Mouse (Mus musculus) heart, adult 18-20 months (tissue): ENCODE results near the gene Gm9972. TPM values are rescaled to one million over a fixed set of nuclear protein-coding genes. Genes with fewer than 3 reads are reported as not detected.

ENCODE experiments used
- DNase-seq, 2 experiments: peaks; one replicate each; pipeline ENCODE4 v3.0.0; 2021 to 2022; ENCODE audit warnings: mixed read lengths in 1 of 2
- long read RNA-seq, 2 experiments: library from polyadenylated mRNA; stranded (forward); transcript quantifications; one replicate each; pipeline ENCODE4 v2.0.0; 2021
- total RNA-seq, 2 experiments: library from RNA; stranded (reverse); gene quantifications; 2 replicates each; pipeline ENCODE4 v1.2.3; 2021

Gene Gm9972
- not detected for total RNA-seq
- long read RNA-seq, experiment 1, result 0 reads
- long read RNA-seq, experiment 2, result 0 reads

DNA sequence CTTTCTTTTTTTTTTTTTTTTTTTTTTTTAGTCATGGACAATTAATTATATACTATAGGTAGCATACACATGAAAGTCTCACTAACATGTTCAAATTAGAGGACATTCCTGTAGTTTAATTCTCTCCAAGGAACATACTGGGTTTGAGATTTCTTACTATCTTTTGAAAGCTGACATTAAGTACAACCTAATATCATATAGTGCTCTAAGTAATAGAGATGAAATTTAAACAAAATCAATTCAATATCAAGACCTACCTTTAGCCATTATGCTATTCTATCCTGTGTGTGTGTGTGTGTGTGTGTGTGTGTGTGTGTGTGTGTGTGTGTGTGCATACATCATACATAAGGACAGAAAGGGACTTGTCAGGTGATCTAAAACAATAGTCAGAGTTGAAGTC is at the start of gene Gm9972:
TSS of gene Gm9972 (plus strand) at position 301 of the 400 bp plus-strand sequence.
- DNase-seq, result no peak

- DNase-seq, result peak in 1 of 2 experiments; percentile 15
Observed at GRCm38 (mm10) chr11:42999188-42999587, 36.4 kb upstream of the Gm9972 start.

GRCm38 (mm10) chr11:43011941-43012340 is 23.6 kb upstream of the Gm9972 start:
- DNase-seq, result no peak

GRCm38 (mm10) chr11:43012980-43013379 is 22.6 kb upstream of the Gm9972 start:
- DNase-seq, result no peak

DNA sequence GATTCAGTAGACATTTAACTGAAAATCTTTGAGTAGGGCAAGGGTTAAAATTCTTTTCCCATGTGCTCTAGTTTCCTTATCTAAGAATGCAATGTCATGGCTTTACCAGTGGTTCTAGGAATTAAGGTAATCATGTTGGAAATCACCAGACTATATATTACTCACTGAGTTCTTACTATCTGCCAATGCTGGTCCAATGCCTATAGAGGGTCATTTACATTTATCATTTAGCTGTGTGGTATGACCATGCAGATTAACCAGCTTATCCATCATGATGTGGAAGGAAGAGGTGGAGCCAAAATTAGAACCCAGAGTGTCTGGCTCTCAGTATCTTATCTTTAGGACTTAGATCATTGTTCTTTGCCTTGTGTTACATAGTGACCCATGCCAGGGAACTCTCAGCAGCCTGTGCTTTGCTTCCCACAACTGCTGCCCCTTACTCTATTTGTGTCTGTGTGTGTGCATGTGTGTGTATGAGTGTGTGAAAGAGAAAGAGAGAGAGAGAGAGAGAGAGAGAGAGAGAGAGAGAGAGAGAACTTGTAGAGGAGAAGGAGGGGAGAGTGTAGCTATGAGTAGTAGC is 12.3 kb upstream of the Gm9972 start:
- no peak for DNase-seq

DNA sequence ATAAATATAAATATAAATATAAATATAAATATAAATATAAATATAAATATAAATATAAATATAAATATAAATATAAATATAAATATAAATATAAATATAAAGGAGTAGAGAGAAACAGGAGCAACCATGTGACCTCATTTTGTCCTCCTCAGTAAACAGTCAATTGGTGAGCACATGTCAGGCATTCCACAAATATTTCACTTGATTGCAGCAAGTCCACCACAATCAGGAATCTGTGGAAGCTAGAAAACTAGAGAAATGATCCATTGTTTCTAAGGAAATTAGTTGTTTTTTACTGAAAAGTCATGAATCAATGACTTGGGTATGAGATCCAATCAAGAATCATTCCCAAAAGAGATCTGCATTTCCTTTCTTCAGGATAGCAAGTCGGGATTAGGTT is 5.7 kb upstream of the Gm9972 start:
- DNase-seq, result no peak

- no peak for DNase-seq
Observed at GRCm38 (mm10) chr11:43032141-43032540, 3.4 kb upstream of the Gm9972 start.

- no peak for DNase-seq
Observed at GRCm38 (mm10) chr11:43045871-43046548, 10.5 kb downstream of the Gm9972 start.

DNA sequence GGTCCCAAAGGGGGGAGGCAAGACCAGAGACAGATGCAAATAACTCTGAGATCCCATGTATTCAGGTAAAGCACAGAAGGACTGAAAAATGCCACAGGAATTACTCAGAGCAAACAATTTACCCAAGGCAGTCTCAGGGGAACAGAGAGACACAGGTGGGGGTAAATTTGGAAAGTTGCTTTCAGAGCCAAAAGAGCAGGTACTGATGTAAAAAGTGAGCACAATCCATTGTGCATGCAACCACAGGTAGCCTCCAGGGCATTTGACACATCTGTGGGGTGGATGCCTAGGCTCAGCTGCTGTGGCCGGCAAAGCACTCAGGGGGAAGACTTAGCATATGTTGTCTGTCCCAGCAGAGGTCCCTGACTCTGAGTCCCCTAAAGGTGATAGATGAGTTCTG is 13.8 kb downstream of the Gm9972 start:
- DNase-seq, result no peak

DNA sequence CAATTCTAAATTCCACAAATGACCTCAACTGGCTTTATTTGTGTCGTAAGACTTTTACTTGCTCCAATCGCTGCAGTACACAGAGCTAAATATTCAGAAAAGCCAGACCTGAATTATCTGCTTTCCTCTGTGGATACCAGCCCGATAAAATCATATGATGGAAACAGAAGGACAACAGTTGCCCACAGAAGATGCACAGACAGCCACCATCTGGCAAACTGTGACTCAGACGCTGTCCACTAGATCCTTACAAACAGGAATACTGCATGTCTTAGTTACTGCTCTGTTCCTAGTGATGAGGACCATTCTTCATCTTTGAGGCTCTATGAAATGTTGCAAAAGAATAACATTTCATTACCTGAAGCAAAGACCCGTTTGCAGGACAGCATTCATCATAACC is 19.4 kb downstream of the Gm9972 start:
- no peak for DNase-seq

GRCm38 (mm10) chr11:43059437-43059970 is 24.0 kb downstream of the Gm9972 start:
- DNase-seq, result no peak

DNA sequence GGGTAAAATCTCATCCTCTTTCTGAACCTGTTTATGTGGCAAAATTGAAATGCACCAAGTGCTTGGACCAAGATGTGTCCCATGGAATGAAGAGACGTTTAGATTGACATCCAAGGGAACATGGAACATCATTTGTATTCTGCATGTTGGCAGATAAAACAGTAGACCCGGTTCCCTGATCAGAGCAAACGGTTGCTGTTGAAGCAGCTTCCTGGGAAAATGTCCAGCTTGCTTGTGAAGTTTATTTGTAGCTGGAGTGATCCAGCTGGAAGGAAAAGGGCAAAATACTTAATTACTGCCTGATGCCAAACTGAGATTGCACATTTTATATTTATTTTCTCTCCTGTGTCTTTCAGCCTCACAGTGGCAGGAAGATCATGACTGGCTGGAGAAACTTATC is 26.7 kb downstream of the Gm9972 start:
- no peak for DNase-seq

DNA sequence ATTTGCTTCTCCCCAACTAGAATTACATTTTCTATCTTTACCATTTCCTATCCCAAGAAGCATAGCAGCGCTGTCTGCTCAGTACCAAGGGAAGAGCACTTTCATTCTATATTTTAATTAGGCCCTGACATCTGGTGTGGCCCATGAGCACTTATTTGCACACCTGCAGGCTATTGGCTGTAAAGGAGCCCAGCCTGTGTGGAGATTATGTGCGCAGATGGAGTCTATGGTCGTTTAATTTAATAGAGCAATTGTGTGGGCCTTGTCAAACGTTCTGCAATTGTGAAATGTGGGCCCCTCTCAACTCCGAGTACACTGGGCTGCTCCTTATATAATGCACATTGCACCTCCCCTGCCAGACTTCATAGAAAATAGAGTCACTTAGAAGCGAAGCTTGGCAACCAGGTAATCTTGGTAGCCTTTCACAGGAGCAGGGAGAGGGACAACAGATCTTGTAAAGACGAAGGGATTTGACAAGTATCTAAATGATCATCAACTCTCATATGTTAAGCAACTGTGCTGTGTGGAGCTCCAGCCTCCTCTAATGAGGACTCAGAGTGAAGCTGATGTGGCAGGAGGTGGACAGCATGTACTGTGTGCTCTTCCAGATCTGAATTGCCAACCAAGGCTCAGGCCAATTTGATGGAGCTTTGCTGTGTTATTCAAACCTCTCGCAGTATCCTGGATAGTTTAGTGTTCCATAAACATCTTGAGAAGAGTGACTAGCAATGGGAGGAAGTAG is 50.9 kb downstream of the Gm9972 start:
- DNase-seq, result no peak

Other genes starting within 250 kb of the Gm9972 start
- gene Atp10b, start 114.1 kb downstream of the Gm9972 start, total RNA-seq, result under 1 TPM in 1 of 2 experiments, not detected in 1; 0.05 TPM